Mouse (Mus musculus) adrenal gland, adult 8-10 months (tissue): ENCODE measurements around the gene Zdhhc24. TPM values are rescaled to one million over a fixed set of nuclear protein-coding genes. Genes with fewer than 3 reads are reported as not detected.
A peak's percentile ranks its signal among the peaks of the same experiment; 100 is the strongest.
"Not testable (repeated sequence)": the region's sequence is repeated elsewhere in the genome, so short reads cannot be mapped to it uniquely, and the experiment has no call there.

Experiments
- DNase-seq: peaks from one replicate; pipeline ENCODE4 v3.0.0; 2022
- total RNA-seq, 4 experiments: library from RNA; stranded (reverse); gene quantifications; 2 replicates each; pipeline ENCODE4 v1.2.4; 2022

Gene Zdhhc24
- 10 to 100 TPM; 26.3 to 35.8 (median 29.2) TPM for total RNA-seq

DNA sequence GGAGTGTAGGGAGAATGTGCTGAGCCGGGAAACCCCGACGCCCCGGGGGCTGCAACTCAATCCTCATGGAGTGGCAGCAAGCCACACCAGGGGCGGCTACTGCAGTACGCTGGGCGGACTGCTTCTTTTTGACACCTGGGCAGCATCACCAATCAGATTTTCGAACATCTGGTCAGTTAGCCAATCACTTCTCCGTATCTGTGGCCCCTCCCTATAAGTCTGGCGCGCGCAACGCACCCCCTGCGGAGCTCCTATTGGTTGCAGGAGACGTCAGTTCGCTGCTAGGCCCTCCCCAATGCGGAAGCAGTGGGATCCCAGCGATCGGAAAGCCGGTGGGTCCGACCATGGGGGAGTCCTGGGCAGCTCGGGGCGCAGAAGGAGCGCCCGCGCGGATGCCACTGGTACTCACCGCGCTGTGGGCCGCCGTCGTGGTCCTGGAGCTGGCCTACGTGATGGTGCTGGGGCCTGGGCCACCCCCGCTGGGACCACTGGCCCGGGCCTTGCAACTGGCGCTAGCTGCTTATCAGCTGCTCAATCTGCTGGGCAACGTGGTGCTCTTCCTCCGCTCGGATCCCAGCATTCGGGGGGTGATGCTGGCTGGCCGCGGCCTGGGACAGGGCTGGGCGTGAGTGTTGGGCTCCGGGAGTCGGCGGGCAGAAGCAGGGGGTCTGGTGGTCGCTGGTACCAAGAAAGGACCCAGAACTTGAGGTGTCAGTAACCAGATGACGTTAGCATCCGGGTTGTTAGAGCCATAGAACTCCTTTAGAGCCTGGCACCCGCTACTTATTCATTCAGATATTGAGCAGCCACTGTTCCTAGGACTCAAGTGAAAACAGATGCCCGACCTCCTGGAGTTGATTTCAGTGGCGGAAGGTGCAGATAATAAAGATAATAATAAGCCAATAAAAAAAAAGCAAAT lies at the start of gene Zdhhc24:
Gene Zdhhc24 (plus strand): TSS at position 264 of the 919 bp plus-strand sequence.
- peak; percentile 94 for DNase-seq

DNA sequence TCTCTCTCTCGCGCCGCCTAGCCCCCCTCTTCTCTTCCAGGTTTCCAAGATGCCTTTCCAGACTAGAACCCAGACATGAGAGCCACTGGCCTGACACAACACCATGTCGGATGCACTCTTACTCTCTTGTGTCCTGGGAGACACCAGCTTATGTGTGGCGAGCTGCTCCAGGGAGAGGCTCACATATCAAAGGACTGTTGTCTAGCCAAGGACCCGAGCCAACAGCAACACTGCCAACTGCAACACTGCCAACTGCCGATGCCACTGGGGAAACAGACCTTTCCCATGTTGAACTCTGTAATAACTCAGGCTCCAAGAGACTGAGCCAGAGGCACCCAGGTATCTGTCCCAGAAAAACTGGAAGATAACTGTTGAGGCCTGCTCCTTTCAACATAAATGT lies 49.3 kb upstream of the Zdhhc24 start:
- DNase-seq, result peak; percentile 54

DNA sequence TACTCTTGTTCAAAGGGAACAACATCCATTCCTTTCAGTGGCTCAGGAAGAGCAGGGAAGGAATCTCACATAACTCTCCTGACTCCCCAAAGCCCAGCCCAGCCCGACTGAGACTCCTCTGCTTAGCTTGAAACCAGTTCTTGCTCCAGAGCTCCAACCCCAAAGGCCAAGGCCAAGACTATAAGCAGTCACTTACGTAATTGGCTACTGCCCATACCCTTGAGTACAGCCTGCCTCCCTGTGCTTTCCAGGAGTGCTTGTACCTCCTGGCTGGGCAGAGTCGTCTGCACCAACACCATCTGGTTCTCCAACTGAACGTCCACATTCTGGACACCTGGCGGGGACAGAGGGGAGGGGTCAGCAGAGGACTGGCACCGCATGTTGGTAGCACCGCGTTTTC lies 44.5 kb upstream of the Zdhhc24 start:
- DNase-seq, result peak; percentile 58

DNA sequence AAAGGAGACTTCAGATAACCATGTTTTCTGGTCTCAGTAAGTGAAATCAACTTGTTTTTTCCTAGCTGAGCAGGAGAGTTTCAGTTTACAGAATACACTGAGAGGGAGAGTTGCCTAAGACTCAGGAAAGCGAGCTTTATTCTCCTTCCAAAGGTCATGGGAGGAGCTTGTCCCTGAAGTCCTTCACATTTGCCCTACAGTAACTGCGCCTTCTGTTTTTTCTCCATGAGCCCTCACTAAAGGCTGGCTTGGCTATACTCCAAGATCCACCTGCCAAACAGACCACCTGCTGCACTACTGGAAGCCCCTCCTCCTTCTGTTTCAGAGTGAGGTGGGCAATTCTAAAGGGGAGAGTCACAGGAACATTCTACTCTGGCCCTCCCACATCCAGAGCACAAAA lies 42.4 kb upstream of the Zdhhc24 start:
- no peak for DNase-seq

DNA sequence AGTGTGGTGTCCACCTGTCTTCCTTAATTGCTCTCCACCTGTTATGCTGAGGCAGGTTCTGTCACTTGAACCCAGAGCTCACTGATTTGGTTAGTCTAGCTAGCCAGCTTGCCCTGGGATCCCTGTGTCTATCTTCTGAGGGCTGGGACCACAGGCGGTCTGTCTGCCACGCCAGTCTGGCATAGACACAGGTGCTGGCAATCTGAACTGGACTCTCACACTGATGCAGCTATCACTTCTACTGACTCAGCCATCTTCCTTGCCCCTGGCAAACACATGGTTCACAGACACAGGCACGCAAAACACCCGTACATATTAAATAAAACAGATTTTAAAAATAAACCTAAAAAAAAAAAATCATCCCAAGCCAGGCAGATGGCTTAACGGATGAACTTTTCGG lies 41.4 kb upstream of the Zdhhc24 start:
- no peak for DNase-seq

DNA sequence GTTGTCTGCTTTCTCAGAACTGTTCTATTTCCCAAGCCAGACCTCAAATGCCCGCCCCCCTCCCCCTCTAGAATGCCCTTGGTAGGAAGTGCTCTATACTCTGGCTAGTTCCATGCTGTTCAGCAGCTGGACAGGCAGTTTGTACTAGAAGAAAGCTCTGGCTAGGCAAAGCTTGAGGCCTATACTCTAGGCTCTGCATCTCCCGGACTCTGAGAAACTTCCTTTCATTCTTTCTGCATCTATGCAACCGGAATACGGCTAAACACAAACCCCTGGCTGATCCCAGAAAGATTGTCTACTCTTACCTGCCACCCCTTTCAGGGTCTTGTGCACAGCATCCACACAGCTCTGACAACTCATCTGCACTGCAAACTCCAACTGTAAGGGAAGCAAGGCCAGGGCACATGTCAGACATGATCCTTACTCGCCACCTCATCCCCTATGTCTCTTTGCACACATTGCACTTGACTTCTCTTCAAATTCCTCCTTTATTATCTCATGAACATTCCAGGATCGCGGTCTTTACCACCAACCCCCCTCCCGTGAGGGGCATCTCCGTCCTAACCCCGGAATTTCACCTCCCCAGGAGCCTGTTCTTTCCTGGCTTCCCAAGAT lies 39.8 kb upstream of the Zdhhc24 start:
- no peak for DNase-seq

DNA sequence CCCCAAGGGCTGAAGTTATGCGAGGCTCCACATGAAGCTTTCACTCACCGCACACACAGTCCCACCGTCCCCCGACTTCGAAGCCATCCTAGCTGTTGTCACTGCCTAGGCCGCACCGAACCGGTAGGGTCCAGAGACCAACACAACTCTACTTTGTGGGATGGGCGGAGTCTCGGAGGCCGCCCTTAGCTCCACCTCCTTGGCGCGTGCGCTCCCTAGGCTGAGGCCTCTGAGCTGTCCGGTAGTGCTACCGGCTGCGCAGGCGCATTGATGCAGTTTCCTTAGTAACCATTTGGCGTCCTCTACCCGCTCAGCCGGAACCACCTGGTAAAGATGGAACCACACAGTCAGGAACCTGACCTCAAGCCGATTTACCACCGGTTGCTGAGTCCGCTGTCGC lies 39.3 kb upstream of the Zdhhc24 start, which contains the start of the genes Ccs and Ccdc87:
Gene Ccs (minus strand): TSS at position 184 of the 400 bp plus-strand sequence.
Gene Ccdc87 (plus strand): TSS at position 218 of the 400 bp plus-strand sequence.
- peak; percentile 96 for DNase-seq

DNA sequence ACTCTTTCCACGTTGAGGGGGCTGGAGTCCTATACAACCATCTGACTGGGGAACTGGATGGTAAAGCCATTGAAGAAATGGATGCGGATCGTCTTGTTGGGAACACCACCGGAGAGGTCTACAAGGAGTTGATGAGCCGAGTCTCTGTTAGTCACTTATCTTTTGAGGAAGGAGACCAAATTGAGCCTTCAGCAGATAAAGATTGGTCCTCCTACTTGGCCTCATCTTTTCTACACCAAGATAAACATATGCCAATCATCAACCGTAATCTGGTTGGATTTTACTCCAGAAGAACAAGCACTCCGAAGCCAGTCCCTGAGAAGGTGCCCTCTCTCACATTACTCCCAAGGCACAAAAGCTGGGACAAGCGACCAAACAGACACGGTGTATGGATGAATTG lies 37.6 kb upstream of the Zdhhc24 start:
- no peak for DNase-seq

DNA sequence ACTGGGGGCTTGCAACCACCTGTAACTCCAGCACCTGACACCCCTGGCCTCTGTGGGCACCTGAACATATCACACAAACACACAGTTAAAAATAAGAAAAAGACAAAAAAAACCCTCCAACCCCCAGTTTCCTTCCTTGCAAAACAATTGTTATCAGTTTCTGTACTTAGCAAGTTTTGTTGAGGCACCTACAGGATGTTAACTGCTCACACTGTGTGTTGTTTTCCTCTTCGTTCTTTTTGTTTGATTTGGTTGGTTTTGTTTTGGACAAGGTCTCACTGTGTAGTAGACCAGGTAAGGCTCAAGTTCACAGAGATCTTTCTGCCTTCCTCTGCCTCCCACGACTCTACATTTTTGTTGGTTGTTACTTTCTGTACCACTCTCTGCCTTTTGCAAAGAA lies 35.9 kb upstream of the Zdhhc24 start:
- no peak for DNase-seq

DNA sequence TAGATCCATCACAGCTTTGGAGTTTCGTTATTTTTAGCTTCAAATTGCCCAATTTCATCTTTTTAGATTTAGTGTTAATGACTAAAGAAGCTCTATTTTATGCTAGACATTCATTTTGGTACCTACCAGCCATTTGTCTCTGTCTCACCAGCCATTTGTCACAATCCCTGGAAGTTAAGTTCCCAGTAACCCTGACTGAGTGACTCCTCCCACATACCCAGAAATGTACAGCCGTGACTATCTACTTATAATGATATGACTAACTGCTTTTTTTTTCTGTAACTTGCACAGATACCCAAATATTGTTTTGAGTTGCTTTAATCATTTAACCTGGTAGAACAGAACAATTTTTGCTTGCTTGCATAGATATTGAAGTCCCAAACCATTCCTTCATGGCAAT lies 32.6 kb upstream of the Zdhhc24 start:
- no peak for DNase-seq

DNA sequence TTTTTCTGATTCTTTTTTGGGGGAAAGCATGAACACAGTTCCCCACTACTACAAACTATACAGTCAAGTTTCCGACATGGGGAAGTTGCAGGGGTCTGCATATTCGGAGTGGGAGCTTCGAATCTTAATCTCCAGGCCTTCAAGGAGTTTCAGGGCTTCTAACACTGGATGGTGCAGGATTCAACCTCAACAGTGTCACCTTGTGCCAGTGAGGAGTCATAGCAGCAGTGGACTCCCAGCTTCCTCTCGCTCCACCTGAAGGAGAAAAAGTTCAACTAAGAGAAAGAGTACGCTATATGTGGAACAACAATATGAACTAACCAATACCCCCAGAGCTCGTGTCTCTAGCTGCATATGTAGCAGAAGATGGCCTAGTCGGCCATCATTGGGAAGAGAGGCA lies 31.0 kb upstream of the Zdhhc24 start:
- no peak for DNase-seq

DNA sequence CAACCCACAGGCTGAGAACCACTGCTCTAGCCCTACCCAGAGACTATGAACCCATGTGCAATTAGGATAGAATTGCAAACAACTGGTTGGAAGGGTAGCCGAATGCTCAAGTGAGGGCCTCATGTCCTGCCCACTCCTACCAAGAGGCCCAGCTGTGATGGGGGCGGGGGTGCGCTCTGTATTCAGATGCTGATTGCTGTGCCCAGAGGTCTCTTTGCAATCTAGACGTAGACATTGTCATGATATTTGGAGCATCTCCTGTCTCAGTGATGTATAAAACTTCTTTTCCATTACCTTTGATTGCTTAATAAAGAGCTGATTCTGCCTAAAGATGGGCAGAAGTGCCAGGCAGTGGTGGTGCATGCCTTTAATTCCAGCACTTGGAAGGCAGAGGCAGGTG lies 28.7 kb upstream of the Zdhhc24 start:
- no peak for DNase-seq

DNA sequence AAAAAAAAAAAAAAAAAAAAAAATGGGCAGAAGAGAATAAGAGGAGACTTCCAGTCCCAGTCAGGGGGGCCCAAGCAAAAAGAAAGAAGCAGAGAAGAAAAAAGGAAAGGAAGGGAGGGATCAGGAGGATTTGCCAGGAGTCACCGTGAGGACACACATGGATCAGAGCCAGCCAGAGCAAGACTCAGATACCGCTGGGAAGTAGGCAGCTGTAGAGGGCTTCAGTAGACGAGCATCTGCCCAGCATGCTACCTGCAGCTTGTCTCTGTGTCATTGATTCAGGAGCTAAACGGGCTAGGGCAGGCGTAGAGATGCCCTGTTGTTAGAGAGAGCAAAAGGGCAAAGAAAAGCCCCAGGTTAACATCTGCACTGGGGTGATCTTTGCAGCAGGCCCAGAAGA lies 28.2 kb upstream of the Zdhhc24 start:
- no peak for DNase-seq

DNA sequence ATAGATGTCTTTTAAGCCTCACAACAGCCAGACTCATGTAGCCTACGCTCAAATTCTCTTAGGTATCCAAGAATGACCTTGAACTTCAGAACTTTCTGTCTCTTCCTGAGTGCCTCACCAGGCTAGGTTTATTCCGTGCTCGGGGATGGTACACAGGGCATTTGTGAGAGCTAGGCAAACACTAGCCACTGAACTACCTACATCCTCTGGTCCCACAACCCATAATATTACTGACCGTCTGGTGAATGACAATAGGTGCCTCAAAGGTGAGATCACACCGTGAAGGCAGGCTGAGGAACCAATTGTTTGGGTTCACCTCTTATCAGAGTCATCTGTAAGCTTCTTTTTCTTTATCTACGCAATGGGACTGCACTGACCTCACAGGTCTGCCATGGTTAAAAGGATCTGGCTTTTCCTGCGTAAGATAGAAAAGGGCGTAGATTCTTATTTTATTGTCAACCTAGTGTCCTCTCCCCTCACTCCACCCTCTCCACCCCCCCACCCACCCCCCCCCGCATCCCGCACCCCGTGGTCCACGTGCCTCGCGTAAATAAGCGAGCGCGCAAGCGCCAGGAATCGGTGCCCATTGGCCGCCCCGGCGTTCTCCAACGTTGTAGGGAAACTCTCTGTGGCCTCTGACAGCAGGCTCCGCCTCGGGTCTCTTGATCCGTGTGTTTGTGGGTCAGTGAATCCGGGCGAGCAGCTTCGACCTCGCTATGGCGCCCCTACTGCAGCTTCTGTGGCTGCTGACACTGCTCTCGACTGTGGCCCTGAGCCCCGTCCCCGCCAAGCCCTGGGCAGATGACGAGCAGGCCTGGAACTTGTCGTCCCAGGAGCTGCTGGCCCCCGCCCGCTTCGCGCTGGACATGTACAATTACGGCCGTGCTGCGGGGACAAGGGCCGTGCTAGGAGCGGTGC lies 23.7 kb upstream of the Zdhhc24 start, which contains the start of gene Ctsf:
Gene Ctsf (plus strand): TSS at position 579 of the 918 bp plus-strand sequence.
- peak; percentile 93 for DNase-seq

DNA sequence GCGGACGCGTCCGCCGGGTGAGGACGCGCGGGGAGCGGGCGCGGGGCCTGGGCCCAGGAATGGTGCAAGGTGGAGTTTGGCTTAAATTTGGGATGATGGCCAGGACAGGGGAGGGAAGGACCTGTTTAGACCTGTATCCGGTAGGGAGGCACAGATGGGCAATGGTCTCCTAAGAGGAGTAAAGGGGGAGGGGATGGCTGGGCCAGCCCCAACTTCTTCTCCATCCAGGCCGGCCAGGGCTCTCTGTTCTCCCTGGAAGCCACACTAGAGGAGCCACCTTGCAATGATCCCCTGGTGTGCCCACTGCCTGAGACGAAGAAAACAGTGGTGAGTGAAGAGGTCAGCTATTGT lies 23.0 kb upstream of the Zdhhc24 start:
- no peak for DNase-seq

DNA sequence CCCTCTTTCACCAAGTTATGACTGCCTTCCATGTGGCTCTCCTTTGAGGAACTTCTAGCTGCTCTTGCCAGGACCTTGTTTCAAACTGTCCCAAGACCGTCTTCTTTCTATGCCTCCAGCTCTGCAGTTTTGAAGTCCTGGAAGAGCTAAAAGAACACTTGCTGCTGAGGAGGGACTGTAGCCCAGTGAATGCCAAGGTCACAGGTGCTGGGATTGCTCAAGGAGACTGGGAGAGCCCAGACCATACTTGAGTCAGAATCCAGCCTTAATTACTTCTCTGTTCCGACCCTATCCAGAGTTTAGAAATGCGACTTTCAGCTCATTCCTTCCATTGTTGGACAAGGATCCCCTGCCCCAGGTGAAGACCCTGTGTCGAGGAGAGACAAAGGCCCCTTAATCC lies 22.5 kb upstream of the Zdhhc24 start:
- DNase-seq, result no peak

DNA sequence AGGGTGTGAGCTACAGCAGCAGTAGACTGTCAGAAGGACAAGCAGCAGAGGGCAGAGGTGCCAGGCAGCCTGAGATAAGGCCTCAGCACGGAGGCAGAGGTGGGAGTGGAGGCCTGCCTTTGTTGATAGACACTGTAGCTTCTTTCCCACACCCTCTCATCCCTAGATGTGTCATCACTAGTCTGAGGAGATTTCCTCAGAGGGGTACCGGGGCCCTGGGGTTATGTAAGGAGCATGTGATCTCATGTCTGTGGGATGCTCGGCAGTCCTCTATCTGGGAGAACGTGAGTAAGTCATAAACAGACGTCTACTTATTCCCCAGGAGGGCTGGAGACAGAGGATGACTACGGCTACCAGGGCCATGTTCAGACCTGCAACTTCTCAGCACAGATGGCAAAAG lies 19.4 kb upstream of the Zdhhc24 start:
- DNase-seq, result no peak

DNA sequence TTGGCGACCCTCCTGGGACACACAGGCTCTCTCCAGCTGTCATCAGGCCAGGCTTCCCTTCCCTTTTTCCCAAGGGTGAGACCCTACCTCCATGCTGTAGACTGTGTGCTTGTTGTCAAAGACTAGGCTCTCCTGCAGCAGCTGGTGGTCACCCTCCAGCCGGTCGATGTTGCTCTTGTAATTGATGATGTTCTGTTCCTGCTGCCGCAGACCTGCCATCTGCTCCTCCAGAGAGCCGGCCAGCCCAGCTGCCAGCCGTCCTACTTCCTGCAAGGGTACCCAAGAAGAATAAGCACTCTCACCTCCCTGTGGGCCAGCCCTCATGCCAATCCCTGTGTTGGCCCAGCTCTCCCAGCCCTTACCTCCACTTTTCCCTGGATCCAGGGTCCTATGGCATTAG lies 15.4 kb upstream of the Zdhhc24 start:
- DNase-seq, result no peak

DNA sequence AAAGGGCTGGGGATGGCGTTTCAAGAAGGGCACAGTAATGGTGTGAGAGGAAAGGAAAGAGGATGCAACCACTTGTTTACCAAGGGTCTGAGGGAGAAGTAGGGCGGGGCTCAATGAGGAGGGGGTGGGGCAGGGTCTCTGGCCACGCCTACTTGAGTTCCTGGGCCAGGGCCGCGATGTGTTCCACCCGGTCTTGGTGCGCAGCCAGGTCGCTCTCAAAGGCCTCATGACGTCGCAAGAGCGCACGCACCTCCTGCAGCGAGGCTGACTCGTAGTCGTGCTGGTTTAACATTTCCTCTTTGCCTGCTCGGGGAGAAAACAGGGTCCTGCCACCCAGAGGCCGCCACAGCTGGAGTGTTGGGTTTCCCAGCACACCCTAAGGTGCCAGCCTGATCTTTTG lies 13.3 kb upstream of the Zdhhc24 start:
- DNase-seq, result no peak

DNA sequence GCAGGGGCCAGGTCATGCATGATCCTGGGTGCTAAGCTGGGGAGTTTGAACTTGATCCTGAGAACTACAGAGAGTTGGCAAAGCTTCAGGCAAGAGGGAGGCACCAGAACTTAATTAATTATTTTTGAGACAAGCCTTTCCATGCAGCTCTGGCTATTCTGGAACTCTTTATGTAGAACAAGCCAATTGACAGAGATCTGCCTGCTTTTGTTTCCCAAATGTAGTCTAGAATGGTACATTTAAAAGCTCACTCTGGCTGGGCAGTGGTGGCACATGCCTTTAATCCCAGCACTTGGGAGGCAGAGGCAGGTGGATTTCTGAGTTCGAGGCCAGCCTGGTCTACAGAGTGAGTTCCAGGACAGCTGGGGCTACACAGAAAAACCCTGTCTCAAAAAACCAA lies 3.9 kb upstream of the Zdhhc24 start:
- DNase-seq, result not testable (repeated sequence)

DNA sequence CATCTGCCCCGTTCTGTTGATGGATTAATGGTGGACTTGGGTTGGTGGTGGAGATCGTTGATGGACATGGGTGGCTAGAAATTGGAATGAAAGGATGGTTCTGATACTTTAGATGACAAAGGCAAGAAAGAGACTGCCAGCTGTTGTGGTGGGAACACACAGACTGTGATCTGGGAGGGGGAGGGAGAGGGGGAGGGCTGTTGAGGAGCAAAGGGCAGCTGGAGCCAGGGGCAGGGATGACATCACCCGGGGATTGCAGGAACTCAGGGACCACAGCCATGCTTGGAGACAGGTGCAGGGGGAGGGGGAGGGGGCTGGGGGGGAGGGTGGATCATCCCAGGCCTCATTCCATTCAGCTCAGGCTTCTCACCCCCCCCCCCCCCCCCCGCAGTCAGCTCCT lies 2.2 kb upstream of the Zdhhc24 start:
- DNase-seq, result no peak

DNA sequence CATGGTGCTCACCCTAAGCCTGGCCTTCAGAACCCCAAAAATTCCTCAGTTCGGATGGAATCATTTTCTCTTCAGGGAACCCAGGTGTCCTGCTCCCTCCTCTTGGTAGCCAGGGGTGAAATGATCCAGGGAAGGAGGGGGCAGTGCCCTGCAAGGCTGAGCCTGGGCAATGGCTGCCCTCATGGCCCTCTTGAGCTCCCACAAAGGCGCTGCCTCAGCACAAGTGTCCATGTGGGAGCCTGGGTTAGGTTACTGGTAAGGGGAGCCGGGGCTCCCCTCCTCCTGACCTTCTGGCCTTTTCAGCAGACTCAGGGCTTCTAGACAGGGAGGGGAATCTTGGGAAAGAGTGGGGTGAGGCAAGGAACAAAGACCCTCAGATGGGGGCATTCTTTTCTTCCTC lies 1.7 kb upstream of the Zdhhc24 start:
- no peak for DNase-seq

DNA sequence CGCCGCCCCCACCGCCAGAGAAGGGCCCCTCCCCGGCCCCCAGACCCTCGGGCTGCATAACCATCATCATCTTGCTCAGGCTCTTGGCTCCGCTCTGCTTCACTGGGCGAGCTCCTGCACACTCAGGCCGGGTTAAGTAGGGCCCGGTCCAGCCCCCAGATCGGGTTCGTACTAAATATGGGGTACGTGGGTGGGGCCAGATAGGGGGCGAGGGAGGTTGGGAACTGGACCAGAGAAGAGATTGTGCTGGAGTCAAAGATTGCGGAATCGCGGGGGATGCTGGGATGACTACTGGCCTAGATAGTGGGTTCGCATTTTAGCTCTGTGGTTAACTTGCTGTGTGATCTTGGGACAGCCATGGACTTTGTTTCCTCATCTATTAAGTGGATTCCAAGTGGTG lies 683 bp upstream of the Zdhhc24 start, which contains the start of gene Actn3:
Gene Actn3 (minus strand): TSS at position 125 of the 400 bp plus-strand sequence.
- DNase-seq, result no peak
